Mouse (Mus musculus) embryonic fibroblast, embryonic 13.5 days (primary cell): ENCODE results near the gene Tinagl1.

ENCODE experiments used
- CTCF ChIP-seq: IDR thresholded peaks from 2 replicates; pipeline ENCODE4 v1.5.1; 2011; ENCODE audit warnings: mild to moderate bottlenecking, control low read depth, low read length, moderate library complexity, borderline replicate concordance; ENCODE audit not compliant: insufficient read depth
- POLR2A ChIP-seq: IDR thresholded peaks from 2 replicates; pipeline ENCODE4 v1.6.1; 2011; ENCODE audit warnings: low read depth, mild to moderate bottlenecking, control low read depth, low read length, moderate library complexity

GRCm38 (mm10) chr4:130189606-130190005 lies 14.7 kb upstream of the Tinagl1 start:
- TF ChIP-seq CTCF (no peak), POLR2A (no peak)
